Mouse (Mus musculus): ENCODE results near the gene Nsf.
"Not testable (repeated sequence)": the region's sequence is repeated elsewhere in the genome, so short reads cannot be mapped to it uniquely, and the experiment has no call there.

The Nsf gene

DNA sequence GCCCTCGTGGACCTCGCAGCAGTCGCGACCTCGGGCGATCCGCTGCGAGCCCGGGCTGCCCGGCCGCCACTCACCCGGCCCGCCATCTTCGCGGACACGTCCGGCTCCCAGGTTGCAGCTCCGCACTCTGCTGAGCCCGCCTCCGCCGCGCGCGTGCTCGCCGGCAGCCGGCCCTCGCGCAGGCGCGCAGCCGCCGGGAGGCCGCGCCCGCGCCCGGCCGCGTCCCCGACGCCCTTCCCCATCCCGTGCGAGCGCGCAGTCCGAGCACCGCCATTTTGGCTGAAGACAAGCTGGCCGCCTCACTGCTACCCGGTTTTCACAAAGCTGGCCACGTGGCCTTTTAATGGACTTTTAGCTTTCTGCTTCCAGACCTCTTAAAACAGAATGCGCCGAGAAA is at the start of gene Nsf:
Nsf (minus strand) TSS at position 161 of the 397 bp plus-strand sequence.
- DNase-seq (ENCODE audit: low spot score in 2 of 2) = peak; percentile 84 to 86

DNA sequence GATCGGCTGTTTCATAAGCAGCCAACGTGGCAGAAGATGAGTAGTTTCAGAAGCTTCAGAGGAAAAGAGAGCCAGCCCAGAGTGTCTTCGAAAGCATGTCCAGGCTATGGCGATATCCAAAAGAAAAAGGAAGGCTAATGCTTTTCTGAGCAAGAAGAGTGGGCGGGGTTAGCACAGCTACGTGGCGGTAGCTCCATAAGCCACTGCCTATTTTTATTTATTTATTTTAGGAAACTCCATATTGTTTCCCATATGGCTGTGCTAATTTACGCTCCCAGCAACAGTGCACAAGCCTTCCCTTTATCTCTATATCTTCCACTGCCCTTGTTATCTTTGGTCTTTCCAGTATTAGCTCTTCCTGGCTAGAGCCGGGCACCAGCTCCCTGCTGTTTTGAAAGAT is 49.5 kb upstream of the Nsf start:
- DNase-seq (ENCODE audit: low spot score in 2 of 2) = no peak

DNA sequence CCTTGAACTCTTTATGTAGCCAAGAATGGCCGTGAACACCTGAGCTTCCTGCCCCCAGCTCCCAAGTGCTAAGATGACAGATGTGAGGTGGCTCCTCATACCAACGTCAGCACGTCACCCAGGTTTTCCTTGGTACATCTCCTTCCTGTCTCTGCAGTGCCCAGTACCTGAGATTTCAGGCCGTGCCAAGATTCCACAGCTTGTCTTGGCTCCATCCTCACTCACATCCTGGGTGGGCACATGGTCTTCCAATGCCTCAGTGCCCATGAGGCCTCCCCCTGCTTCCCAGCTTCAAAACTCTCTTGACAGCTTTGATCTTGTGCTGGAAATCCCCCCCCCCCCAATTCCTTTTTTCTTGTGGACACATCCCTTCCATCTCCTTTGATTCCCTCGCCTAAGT is 48.3 kb upstream of the Nsf start:
- no peak for DNase-seq (ENCODE audit: low spot score in 2 of 2)

DNA sequence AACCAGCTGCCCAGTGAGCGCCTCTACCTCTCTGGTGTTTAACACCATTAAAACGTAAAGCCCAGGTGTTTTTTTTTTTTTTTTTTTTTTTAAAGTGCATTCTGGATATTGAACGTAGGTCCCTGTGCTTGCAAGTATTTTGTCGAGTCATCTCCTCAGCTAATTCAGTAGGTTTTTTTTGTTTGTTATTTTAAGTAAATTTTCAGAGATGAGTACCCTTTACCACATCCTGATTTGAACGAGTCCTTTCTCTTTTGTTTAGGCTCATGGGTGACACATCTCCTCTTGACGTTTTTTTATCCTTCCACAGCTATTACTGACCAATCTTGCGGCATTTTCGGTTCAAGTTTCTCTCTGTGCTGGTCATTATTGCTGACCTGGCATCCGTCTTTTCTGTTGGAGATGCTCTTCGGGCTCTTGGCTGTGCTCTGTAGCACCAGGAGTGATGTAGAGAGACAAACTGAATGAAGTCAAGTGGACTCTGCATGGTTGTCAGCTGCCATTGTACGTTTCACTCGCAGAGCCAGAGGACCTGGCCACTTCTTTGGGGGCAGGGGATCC is 47.6 kb upstream of the Nsf start:
- DNase-seq (ENCODE audit: low spot score in 2 of 2) = peak in 1 of 2 experiments; percentile 37

DNA sequence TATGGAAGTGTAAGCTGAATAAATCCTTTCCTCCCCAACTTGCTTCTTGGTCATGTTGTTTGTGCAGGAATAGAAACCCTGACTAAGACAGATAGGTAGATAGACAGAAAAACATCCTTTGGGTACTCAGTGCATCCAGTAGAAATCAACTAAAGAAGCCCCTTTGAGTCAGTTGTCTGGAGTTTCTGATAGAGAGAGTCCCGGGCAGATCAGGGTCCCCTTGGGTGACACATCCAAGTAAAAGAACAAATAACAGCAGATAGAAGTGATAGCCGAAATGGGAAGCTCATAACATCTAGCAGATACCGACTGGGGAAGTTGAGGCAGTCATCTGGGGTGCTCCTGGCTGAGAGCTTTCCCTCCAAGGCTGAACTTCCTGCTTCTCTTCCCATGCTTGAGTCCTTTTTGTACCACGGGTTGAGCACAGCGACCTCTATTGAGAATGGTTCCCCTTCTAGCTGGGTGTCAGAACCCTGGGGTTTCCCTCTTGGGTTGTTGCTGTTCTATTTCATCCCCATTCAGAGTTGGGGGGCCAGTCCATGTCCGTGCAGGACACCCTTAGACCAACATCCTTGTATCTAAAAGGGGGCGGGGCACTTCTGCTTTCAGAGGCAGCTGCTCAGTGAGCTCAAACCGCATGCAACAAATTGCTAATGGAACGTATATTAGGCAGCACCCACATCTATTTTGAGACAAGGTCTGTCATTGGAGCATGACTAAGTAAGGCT is 47.0 kb upstream of the Nsf start:
- DNase-seq (ENCODE audit: low spot score in 2 of 2) = peak; percentile 90 to 93

DNA sequence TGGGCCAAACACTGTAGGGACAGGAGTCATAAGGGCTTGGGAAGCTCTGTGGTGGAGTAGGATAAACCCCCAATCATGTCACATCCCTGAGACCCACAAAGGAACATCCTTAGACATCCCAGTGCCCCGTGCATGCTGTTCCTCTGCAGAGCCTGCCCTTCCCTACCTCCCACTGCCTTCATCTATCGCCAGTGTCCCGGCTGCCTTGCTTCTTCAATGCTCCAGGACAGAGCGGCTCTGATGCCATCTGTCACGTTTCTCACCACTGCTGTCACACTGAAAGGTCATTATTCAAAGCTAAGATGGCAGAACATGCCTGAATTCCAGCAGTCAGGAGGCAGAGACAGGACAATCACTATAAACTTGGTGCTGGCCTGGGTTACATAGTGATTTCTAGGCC is 44.9 kb upstream of the Nsf start:
- DNase-seq (ENCODE audit: low spot score in 2 of 2) = no peak

GRCm38 (mm10) chr11:103997385-103997784 is 43.5 kb upstream of the Nsf start:
- peak; percentile 73 to 79 for DNase-seq (ENCODE audit: low spot score in 2 of 2)

DNA sequence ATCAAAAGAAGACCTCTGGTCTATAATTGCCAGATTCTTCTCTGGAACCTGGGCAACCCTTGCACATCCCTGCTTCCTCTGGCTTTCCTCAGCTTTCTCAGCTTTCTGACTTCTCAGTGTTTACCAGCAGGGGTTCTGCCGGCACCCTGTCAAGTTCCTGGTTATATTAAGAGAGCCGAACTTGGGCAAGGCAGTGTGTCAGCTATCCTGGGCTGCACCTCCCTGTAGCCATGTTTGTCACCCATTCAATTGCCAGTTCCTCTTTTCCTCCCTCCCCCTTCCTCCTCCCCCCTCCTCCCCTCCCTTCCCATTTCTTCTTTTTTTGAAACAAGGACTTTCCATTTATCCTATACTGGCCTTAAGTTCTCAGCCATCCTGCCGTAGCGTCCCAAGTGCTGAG is 38.8 kb upstream of the Nsf start:
- no peak for DNase-seq (ENCODE audit: low spot score in 2 of 2)

- not testable (repeated sequence) for DNase-seq (ENCODE audit: low spot score in 2 of 2)
Observed at GRCm38 (mm10) chr11:103990049-103990557, 36.2 kb upstream of the Nsf start.

- DNase-seq (ENCODE audit: low spot score in 2 of 2) = peak; percentile 50 to 53
Observed at GRCm38 (mm10) chr11:103987423-103987822, 33.6 kb upstream of the Nsf start.

DNA sequence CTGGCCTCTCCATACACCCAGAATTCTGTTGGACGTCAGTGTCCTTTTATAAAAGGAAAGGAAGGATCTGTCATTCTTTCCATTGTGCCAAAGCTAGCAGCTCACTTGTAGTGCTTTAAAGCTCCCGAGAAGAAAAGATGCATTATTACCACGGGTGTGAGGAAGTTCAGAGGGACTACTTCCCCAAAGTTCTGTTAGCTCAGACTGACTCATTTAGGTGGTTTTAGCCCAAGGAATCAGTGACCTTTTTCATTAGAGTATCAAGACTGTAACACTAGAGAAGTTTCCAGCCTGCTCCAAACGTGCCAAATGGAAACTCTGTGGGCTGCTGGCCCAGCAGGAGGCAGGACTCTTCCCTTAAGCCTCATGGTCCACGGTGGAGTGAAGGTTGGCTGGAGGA is 30.2 kb upstream of the Nsf start:
- no peak for DNase-seq (ENCODE audit: low spot score in 2 of 2)

DNA sequence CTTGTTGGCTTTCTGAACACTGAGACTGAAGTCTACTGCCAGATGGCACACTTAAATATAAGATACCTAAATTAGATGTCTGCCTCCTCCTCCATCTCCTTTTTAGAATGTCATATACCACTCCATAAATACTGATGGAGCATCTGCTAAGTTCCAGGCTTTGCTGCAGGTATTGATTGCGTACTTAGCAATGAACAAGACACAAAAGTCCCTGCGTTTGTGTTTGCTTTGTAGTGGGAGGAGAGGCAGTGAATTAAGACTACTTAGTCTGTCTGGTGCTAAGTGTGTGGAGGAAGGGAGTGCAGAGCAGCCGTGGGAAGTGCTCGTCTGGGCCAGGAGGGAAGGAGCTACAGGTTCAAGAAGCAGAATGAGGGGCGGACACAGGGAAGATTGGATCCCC is 28.0 kb upstream of the Nsf start:
- DNase-seq (ENCODE audit: low spot score in 2 of 2) = no peak

- DNase-seq (ENCODE audit: low spot score in 2 of 2) = no peak
Observed at GRCm38 (mm10) chr11:103979381-103979780, 25.5 kb upstream of the Nsf start.

- DNase-seq (ENCODE audit: low spot score in 2 of 2) = peak in 1 of 2 experiments; percentile 16
Observed at GRCm38 (mm10) chr11:103970876-103971275, 17.0 kb upstream of the Nsf start.

GRCm38 (mm10) chr11:103969278-103969677 is 15.4 kb upstream of the Nsf start:
- DNase-seq (ENCODE audit: low spot score in 2 of 2) = no peak

GRCm38 (mm10) chr11:103967106-103967735 is 13.4 kb upstream of the Nsf start:
- DNase-seq (ENCODE audit: low spot score in 2 of 2) = no peak

DNA sequence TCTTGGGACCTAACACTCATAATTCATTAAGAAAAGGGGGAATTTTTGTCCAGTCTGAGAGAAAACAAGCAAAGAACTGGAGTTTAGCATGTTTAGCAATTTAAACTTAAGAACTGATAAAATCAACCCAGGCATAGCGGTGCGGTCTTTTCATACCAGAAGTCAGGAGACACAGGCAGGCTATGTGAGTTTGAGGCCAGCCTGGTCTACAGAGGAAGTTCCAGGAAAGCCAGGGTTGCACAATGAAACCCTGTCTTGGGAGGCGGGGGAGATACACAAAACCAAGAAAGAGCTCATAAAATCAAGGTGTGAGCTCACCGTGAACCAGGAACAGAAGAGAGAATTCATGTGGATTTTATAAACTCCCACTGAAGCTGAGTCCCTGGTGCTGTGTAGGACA is 3.0 kb upstream of the Nsf start:
- no peak for DNase-seq (ENCODE audit: low spot score in 2 of 2)

- DNase-seq (ENCODE audit: low spot score in 2 of 2) = peak; percentile 29 to 43
Observed at GRCm38 (mm10) chr11:103953032-103953895, 592 bp downstream of the Nsf start.

DNA sequence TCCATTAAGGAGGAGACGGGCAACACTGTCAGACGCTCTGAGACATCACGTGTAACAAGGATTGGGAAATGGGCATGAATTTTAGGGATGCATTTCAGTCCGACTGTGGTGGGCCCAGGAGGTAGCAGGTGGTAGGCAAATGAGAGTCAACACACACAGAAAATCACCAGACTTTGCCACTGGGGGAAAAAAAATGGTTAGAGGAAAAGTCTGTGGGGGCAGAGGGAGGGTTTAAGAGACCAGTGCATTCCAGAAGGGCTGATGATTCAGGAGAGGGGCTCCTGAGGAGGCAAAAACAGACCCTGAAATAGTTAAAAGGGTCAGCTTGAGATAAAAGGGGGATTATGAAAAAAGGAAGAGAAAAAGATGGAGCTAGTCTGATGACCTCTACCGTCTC is 1.2 kb downstream of the Nsf start:
- no peak for DNase-seq (ENCODE audit: low spot score in 2 of 2)

DNA sequence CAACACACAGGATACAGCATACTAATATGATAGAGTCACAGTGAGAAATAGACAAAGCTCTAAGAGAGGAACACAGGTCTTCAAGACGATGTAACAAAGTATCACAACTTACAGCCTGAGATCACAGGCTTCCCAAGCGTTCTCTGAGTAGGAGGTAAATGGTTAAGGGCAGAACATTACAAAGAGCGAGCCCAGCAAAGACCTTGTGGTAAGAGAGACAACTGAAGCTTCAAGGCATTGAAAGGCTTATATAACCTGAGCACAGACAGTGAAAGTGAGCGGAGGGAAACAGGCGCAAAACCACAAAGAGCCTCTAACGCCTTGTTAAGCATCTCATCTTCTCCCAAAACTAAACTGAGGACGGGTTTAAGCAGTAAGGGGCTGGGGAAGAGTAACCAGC is 2.8 kb downstream of the Nsf start:
- no peak for DNase-seq (ENCODE audit: low spot score in 2 of 2)

DNA sequence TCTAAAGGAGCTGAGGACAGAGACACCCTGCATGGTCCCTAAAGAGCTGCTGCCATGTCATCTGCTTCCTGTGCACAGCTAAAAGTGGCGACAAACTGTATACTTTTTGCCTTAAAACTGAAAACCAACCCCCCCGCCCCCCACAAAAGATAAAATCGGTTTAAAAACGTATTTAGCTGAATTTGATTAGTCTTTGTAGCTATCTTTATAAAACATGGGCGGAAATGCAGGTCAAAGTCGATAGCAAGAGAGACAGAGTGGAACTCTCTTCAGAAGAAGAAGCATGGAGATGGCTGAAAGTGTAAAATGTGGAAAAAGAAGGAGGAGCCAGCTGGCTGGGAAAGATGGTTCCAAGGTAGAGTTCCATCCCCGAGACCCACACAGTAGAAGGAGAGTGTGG is 4.9 kb downstream of the Nsf start:
- DNase-seq (ENCODE audit: low spot score in 2 of 2) = no peak

DNA sequence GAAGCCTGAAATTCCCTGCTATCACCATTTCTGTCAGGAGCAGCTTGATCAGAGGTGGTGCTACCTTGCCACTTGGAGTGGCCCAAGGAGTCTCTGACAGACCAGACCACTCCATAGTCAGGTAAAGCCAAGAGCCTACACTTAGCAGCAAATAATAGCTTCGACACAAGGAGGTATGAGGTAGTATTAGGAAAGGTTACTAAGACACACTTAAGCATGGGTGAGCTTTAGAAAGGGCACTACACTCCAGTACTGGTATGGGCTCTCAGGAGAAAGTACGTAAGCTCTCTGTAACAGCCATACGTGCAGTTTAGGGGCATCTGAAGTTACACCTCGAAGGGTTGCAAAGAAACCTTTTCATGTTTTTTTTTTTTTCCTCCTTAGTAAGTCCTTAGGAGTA is 11.1 kb downstream of the Nsf start:
- no peak for DNase-seq (ENCODE audit: low spot score in 2 of 2)

Measured in spleen, postnatal 36 days (tissue).